Mouse (Mus musculus): ENCODE results near the gene Olfr295. TPM values are rescaled to one million over a fixed set of nuclear protein-coding genes. Genes with fewer than 3 reads are reported as not detected.

Gene Olfr295
- not detected in 2 replicates for polyA plus RNA-seq (2015; fragmentation: Nextera tagmentation; extraction: Ambion mirVana)

DNA sequence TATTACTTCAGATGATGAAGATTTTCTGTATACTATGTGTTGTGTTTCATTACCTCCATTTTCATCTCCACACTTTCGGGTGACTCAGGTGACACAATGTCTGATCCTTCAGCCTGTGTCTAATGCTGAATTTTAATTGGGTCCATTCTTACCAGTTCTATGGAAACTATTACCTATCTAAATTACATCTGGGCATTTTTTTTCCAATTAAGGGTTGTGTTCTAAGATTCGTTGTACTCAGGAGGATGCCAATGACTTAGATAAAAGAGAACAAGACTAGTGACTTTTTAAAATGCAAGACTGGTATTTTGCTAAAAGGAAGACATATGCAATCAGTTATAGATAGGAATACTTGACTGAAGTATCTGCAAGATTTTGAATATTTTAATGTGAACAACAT lies at the start of gene Olfr295:
Olfr295 (plus strand) TSS at position 301 of the 400 bp plus-strand sequence.
- no peak for ATAC-seq
- WGBS (ENCODE audit: insufficient replicate concordance), result 70% methylated on average over 2 of the region's 2 CpGs

GRCm38 (mm10) chr7:86616543-86616942 lies 32.9 kb downstream of the Olfr295 start, which contains the start of gene Olfr294:
Gene Olfr294, minus strand, starts transcription at chr7:86616643.
- 46% methylated on average over 2 of the region's 2 CpGs for WGBS (ENCODE audit: insufficient replicate concordance)
- TF ChIP-seq EP300 (IDR thresholded peaks at IDR 0.05; ENCODE audit: low read depth) (no peak), CTCF (IDR thresholded peaks at IDR 0.05; ENCODE audit: low read depth) (no peak)
- Histone ChIP-seq H3K4me3 (ENCODE audit: low read depth, low read length) (no peak within 1 kb of the TSS), H3K9ac (replicated peaks) (no peak within 1 kb of the TSS), H3K27me3 (ENCODE audit: insufficient read depth, low read length) (no peaks in the 10 kb centered on the region), H3K27ac (ENCODE audit: low read depth) (no peak within 1 kb of the TSS), H3K4me1 (ENCODE audit: insufficient read depth) (no peaks in the 10 kb centered on the region), H3K9me3 (ENCODE audit: low read length) (no peaks in the 10 kb centered on the region), H3K36me3 (replicated peaks; ENCODE audit: insufficient read depth, low read length) (no peaks in the 10 kb centered on the region), H3K4me2 (ENCODE audit: low read depth, low read length) (no peak within 1 kb of the TSS)
- no peak for ATAC-seq
- DNase-seq, result no peak

More for the DNA sequence above, at the start of gene Olfr295:
- Histone ChIP-seq H3K4me1 (ENCODE audit: insufficient read depth) (no peaks in the 10 kb centered on the region), H3K9me3 (ENCODE audit: low read length) (no peaks in the 10 kb centered on the region), H3K36me3 (replicated peaks; ENCODE audit: insufficient read depth, low read length) (no peaks in the 10 kb centered on the region), H3K4me3 (ENCODE audit: low read depth, low read length) (no peak within 1 kb of the TSS), H3K27me3 (ENCODE audit: insufficient read depth, low read length) (no peaks in the 10 kb centered on the region), H3K4me2 (ENCODE audit: low read depth, low read length) (no peak within 1 kb of the TSS), H3K9ac (replicated peaks) (no peak within 1 kb of the TSS), H3K27ac (ENCODE audit: low read depth) (no peak within 1 kb of the TSS)
- TF ChIP-seq EP300 (IDR thresholded peaks at IDR 0.05; ENCODE audit: low read depth) (no peak), CTCF (IDR thresholded peaks at IDR 0.05; ENCODE audit: low read depth) (no peak)
- no peak for DNase-seq

Other genes with a start within 250 kb of the Olfr295 start
- gene Olfr307, start 246.3 kb upstream of the Olfr295 start, polyA plus RNA-seq (2015; fragmentation: Nextera tagmentation; extraction: Ambion mirVana), result not detected in 2 replicates
- not detected in 2 replicates for gene Olfr305, start 216.9 kb upstream of the Olfr295 start, polyA plus RNA-seq (2015; fragmentation: Nextera tagmentation; extraction: Ambion mirVana)
- not detected in 2 replicates for gene Olfr304, start 197.2 kb upstream of the Olfr295 start, polyA plus RNA-seq (2015; fragmentation: Nextera tagmentation; extraction: Ambion mirVana)
- gene Olfr303, start 186.1 kb upstream of the Olfr295 start, polyA plus RNA-seq (2015; fragmentation: Nextera tagmentation; extraction: Ambion mirVana), result not detected in 2 replicates
- not detected in 2 replicates for gene Olfr301, start 180.0 kb upstream of the Olfr295 start, polyA plus RNA-seq (2015; fragmentation: Nextera tagmentation; extraction: Ambion mirVana)
- gene Olfr299, start 123.9 kb upstream of the Olfr295 start, polyA plus RNA-seq (2015; fragmentation: Nextera tagmentation; extraction: Ambion mirVana), result not detected in 2 replicates
- gene Olfr298, start 91.4 kb upstream of the Olfr295 start, polyA plus RNA-seq (2015; fragmentation: Nextera tagmentation; extraction: Ambion mirVana), result not detected in 2 replicates
- gene Olfr297, start 63.9 kb upstream of the Olfr295 start, polyA plus RNA-seq (2015; fragmentation: Nextera tagmentation; extraction: Ambion mirVana), result not detected in 2 replicates
- not detected in 2 replicates for gene Olfr294, start 32.8 kb downstream of the Olfr295 start, polyA plus RNA-seq (2015; fragmentation: Nextera tagmentation; extraction: Ambion mirVana)
- not detected in 2 replicates for gene Olfr293, start 65.2 kb downstream of the Olfr295 start, polyA plus RNA-seq (2015; fragmentation: Nextera tagmentation; extraction: Ambion mirVana)
- gene Olfr292, start 104.5 kb downstream of the Olfr295 start, polyA plus RNA-seq (2015; fragmentation: Nextera tagmentation; extraction: Ambion mirVana), result not detected in 2 replicates
- 0.04 TPM in 1 of 2 replicates, not detected in the other for gene Folh1, start 192.1 kb downstream of the Olfr295 start, polyA plus RNA-seq (2015; fragmentation: Nextera tagmentation; extraction: Ambion mirVana)
- not detected in 2 replicates for gene Vmn2r77, start 211.2 kb downstream of the Olfr295 start, polyA plus RNA-seq (2015; fragmentation: Nextera tagmentation; extraction: Ambion mirVana)

Data from liver, postnatal 0 days (tissue).